Mouse (Mus musculus): Measurements from ENCODE around the gene Gm10799. TPM values are rescaled to one million over a fixed set of nuclear protein-coding genes. Genes with fewer than 3 reads are reported as not detected.

The Gm10799 gene
- polyA plus RNA-seq, 1 experiment from 2014 or later = not detected

Other genes starting within 250 kb of the Gm10799 start
- 13.0 and 14.0 TPM in 2 replicates for gene Lmo2, start 110.6 kb downstream of the Gm10799 start, polyA plus RNA-seq (2015; fragmentation: Nextera tagmentation; extraction: Ambion mirVana)
- 54.3 and 61.1 TPM in 2 replicates for gene Fbxo3, start 40.8 kb downstream of the Gm10799 start, polyA plus RNA-seq (2015; fragmentation: Nextera tagmentation; extraction: Ambion mirVana)
- gene 4931422A03Rik, start 40.2 kb downstream of the Gm10799 start, polyA plus RNA-seq (2015; fragmentation: Nextera tagmentation; extraction: Ambion mirVana) = 2.9 and 3.1 TPM in 2 replicates
- 0.13 TPM in 1 of 2 replicates, not detected in the other for gene Gm10912, start 2.7 kb downstream of the Gm10799 start, polyA plus RNA-seq (2015; fragmentation: Nextera tagmentation; extraction: Ambion mirVana)
- gene Cd59b, start 1.3 kb upstream of the Gm10799 start, polyA plus RNA-seq (2015; fragmentation: Nextera tagmentation; extraction: Ambion mirVana) = 5.0 and 8.1 TPM in 2 replicates
- 24.1 and 26.1 TPM in 2 replicates for gene Cd59a, start 27.3 kb upstream of the Gm10799 start, polyA plus RNA-seq (2015; fragmentation: Nextera tagmentation; extraction: Ambion mirVana)
- not detected in 2 replicates for gene A930018P22Rik, start 54.2 kb upstream of the Gm10799 start, polyA plus RNA-seq (2015; fragmentation: Nextera tagmentation; extraction: Ambion mirVana)